Mouse (Mus musculus): ENCODE measurements around the gene Slc39a3. TPM values are rescaled to one million over a fixed set of nuclear protein-coding genes. Genes with fewer than 3 reads are reported as not detected.
"Not testable (repeated sequence)": the region's sequence is repeated elsewhere in the genome, so short reads cannot be mapped to it uniquely, and the experiment has no call there.

Gene Slc39a3
- polyA plus RNA-seq, 1 experiment, result 11.9 TPM

DNA sequence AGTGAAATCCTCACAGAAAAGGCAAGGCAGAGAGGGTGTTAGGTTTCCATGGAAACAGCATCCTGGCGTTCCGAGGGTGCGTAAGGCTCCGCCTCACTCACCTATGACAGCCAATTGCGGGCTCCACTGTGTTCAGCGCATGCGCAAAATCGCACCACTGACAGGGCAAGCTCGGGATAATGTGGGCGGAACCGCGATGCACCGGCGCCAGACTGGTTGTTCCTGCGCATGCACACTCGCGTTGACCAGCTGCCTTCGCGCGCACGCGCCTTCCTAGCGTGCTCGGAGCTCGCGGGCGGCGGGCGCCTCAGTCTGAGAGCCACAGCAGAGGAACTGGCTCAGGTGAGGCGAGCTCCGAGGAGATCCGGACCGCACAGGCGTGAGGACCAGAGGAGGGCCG is 32.6 kb upstream of the Slc39a3 start, which contains the start of gene Thop1:
TSS of gene Thop1 (plus strand) at position 200 of the 400 bp plus-strand sequence.
- Histone ChIP-seq H3K4me3 (ENCODE audit: insufficient read depth, low read length) (peak within 1 kb of the TSS; percentile 63), H3K4me1 (ENCODE audit: control insufficient read depth, insufficient read depth, low read length) (0 out of 2 replicates have a peak, but pooled peaks cover 2% of the 10 kb centered on the region), H3K27ac (ENCODE audit: insufficient read depth, low read length) (no peak within 1 kb of the TSS)
- TF ChIP-seq POLR2A (IDR thresholded peaks at IDR 0.05; ENCODE audit: low read depth, low read length) (peak; percentile 88), CTCF (IDR thresholded peaks at IDR 0.05; ENCODE audit: borderline replicate concordance, insufficient read depth, low read length) (no peak)

DNA sequence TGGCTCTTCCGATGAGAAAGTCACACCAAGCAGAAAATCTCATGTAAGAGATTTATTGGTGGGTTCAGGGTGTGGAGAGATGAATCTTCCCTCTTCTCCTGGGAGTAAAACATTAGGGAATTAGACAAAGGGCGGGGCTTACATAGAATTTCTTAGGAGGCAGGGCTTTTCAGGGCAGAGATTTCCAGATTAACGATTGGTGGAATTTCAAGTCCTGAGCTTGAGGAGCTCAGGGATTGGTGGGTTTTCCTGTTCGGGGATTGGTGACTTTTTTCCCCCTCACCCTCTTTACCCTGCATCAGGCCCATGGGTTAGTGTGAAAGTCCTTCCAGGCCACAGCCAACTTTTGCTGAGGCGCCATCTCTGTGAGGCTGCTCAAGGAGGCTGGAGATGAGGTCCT is 31.5 kb upstream of the Slc39a3 start:
- H3K27ac ChIP-seq (ENCODE audit: insufficient read depth, low read length), result no peak overlapping the region
- no peak for TF ChIP-seq POLR2A (IDR thresholded peaks at IDR 0.05; ENCODE audit: low read depth, low read length)
- no peak for TF ChIP-seq CTCF (IDR thresholded peaks at IDR 0.05; ENCODE audit: borderline replicate concordance, insufficient read depth, low read length)
- H3K4me1 ChIP-seq (ENCODE audit: control insufficient read depth, insufficient read depth, low read length), result 0 out of 2 replicates have a peak, but pooled peaks cover 2% of the 10 kb centered on the region
- H3K4me3 ChIP-seq (ENCODE audit: insufficient read depth, low read length), result no peak overlapping the region

GRCm38 (mm10) chr10:81064519-81064918 is 27.3 kb upstream of the Slc39a3 start:
- H3K4me3 ChIP-seq (ENCODE audit: insufficient read depth, low read length); H3K4me1 ChIP-seq (ENCODE audit: control insufficient read depth, insufficient read depth, low read length); H3K27ac ChIP-seq (ENCODE audit: insufficient read depth, low read length): not testable (repeated sequence)

- Histone ChIP-seq H3K4me3 (ENCODE audit: insufficient read depth, low read length) (no peak overlapping the region), H3K27ac (ENCODE audit: insufficient read depth, low read length) (no peak overlapping the region), H3K4me1 (ENCODE audit: control insufficient read depth, insufficient read depth, low read length) (no peaks in the 10 kb centered on the region; the same call in 1 of the 2 replicates)
- no peak for TF ChIP-seq CTCF (IDR thresholded peaks at IDR 0.05; ENCODE audit: borderline replicate concordance, insufficient read depth, low read length)
- no peak for TF ChIP-seq POLR2A (IDR thresholded peaks at IDR 0.05; ENCODE audit: low read depth, low read length)
Observed at GRCm38 (mm10) chr10:81062710-81063109, 25.5 kb upstream of the Slc39a3 start.

GRCm38 (mm10) chr10:81059603-81060543 is 22.6 kb upstream of the Slc39a3 start, which contains the start of gene Sgta:
Gene Sgta (minus strand): TSS chr10:81060181.
- Histone ChIP-seq H3K4me3 (ENCODE audit: insufficient read depth, low read length) (peak within 1 kb of the TSS; percentile 80), H3K4me1 (ENCODE audit: control insufficient read depth, insufficient read depth, low read length) (no peaks in the 10 kb centered on the region; the same call in 1 of the 2 replicates), H3K27ac (ENCODE audit: insufficient read depth, low read length) (no peak within 1 kb of the TSS)
- TF ChIP-seq CTCF (IDR thresholded peaks at IDR 0.05; ENCODE audit: borderline replicate concordance, insufficient read depth, low read length) (no peak), POLR2A (IDR thresholded peaks at IDR 0.05; ENCODE audit: low read depth, low read length) (peak; percentile 53)

- H3K4me3 ChIP-seq (ENCODE audit: insufficient read depth, low read length), result peak overlapping the region; percentile 80
Observed at GRCm38 (mm10) chr10:81058896-81059295, 21.7 kb upstream of the Slc39a3 start.

GRCm38 (mm10) chr10:81057406-81058130 is 20.3 kb upstream of the Slc39a3 start:
- Histone ChIP-seq H3K27ac (ENCODE audit: insufficient read depth, low read length) (no peak overlapping the region), H3K4me3 (ENCODE audit: insufficient read depth, low read length) (no peak overlapping the region), H3K4me1 (ENCODE audit: control insufficient read depth, insufficient read depth, low read length) (no peaks in the 10 kb centered on the region; the same call in 1 of the 2 replicates)
- TF ChIP-seq CTCF (IDR thresholded peaks at IDR 0.05; ENCODE audit: borderline replicate concordance, insufficient read depth, low read length) (no peak), POLR2A (IDR thresholded peaks at IDR 0.05; ENCODE audit: low read depth, low read length) (no peak)

More at GRCm38 (mm10) chr10:81058896-81059295, 21.7 kb upstream of the Slc39a3 start:
- Histone ChIP-seq H3K27ac (ENCODE audit: insufficient read depth, low read length) (no peak overlapping the region), H3K4me1 (ENCODE audit: control insufficient read depth, insufficient read depth, low read length) (no peaks in the 10 kb centered on the region; the same call in 1 of the 2 replicates)
- no peak for TF ChIP-seq CTCF (IDR thresholded peaks at IDR 0.05; ENCODE audit: borderline replicate concordance, insufficient read depth, low read length)
- TF ChIP-seq POLR2A (IDR thresholded peaks at IDR 0.05; ENCODE audit: low read depth, low read length), result no peak

- H3K27ac ChIP-seq (ENCODE audit: insufficient read depth, low read length); H3K4me1 ChIP-seq (ENCODE audit: control insufficient read depth, insufficient read depth, low read length); H3K4me3 ChIP-seq (ENCODE audit: insufficient read depth, low read length): not testable (repeated sequence)
Observed at GRCm38 (mm10) chr10:81055802-81056340, 18.6 kb upstream of the Slc39a3 start.

GRCm38 (mm10) chr10:81055169-81055568 is 17.9 kb upstream of the Slc39a3 start:
- no peaks in the 10 kb centered on the region; the same call in 1 of the 2 replicates for H3K4me1 ChIP-seq (ENCODE audit: control insufficient read depth, insufficient read depth, low read length)
- TF ChIP-seq POLR2A (IDR thresholded peaks at IDR 0.05; ENCODE audit: low read depth, low read length) (no peak), CTCF (IDR thresholded peaks at IDR 0.05; ENCODE audit: borderline replicate concordance, insufficient read depth, low read length) (no peak)
- no peak overlapping the region for H3K4me3 ChIP-seq (ENCODE audit: insufficient read depth, low read length)

More at GRCm38 (mm10) chr10:81055169-81055568, 17.9 kb upstream of the Slc39a3 start:
- H3K27ac ChIP-seq (ENCODE audit: insufficient read depth, low read length), result no peak overlapping the region
